ENCODE assay signal across 8 mouse cellular contexts in genomic region chr14:27508644-27509301, GRCm38 (mm10). TPM values are rescaled to one million over a fixed set of nuclear protein-coding genes. Genes with fewer than 3 reads are reported as not detected.
DNase-seq lines count a peak whose midpoint lies in the region; ATAC-seq and TF ChIP-seq lines count a peak whose summit lies in the region.

No protein-coding gene starts in this region.

- no peak for TF ChIP-seq POLR2A in spleen, adult 2 months (IDR thresholded peaks at IDR 0.05; ENCODE audit: low read depth, low read length)

- no peak for DNase-seq in cerebellum, adult 8-10 months
- DNase-seq in spleen, adult 2 months (ENCODE audit: low read depth in 1 of 2, low spot score in 2 of 2), result no peak
- DNase-seq in spleen, postnatal 36 days (ENCODE audit: low spot score in 2 of 2), result no peak
- DNase-seq in hindbrain, postnatal 0 days (ENCODE audit: low spot score), result peak; percentile 19
- no peak for DNase-seq in midbrain, postnatal 0 days (ENCODE audit: low spot score)
- no peak for DNase-seq in c-Kit-positive CD71-positive TER-119-positive erythroid progenitor cells, embryonic 14.5 days (ENCODE audit: low spot score)
- DNase-seq in adrenal gland, adult 2 months, result no peak

- peak overlapping the region; percentile 84 for H3K9ac ChIP-seq in hindbrain, postnatal 0 days (replicated peaks; ENCODE audit: low read length)
- peak overlapping the region; percentile 78 for H3K9ac ChIP-seq in midbrain, postnatal 0 days (replicated peaks; ENCODE audit: low read length, poor library complexity, severe bottlenecking)

- TF ChIP-seq CTCF in spleen, adult 2 months (IDR thresholded peaks at IDR 0.05; ENCODE audit: extremely low read depth, insufficient read depth, insufficient read length, insufficient replicate concordance), result no peak
- no peak for TF ChIP-seq CTCF in hindbrain, postnatal 0 days (IDR thresholded peaks at IDR 0.05; ENCODE audit: low read depth)
- TF ChIP-seq CTCF in midbrain, postnatal 0 days (IDR thresholded peaks at IDR 0.05), result no peak

- H3K9me3 ChIP-seq in hindbrain, postnatal 0 days (ENCODE audit: low read length), result no peaks in the 10 kb centered on the region
- no peaks in the 10 kb centered on the region for H3K9me3 ChIP-seq in midbrain, postnatal 0 days (ENCODE audit: low read length)

- H3K4me3 ChIP-seq in spleen, adult 2 months (ENCODE audit: extremely low read depth, insufficient read depth, insufficient read length), result peak overlapping the region; percentile 87
- peak overlapping the region; percentile 92 for H3K4me3 ChIP-seq in hindbrain, postnatal 0 days (ENCODE audit: low read length)
- peak overlapping the region; percentile 89 for H3K4me3 ChIP-seq in midbrain, postnatal 0 days (ENCODE audit: low read depth, low read length)

- H3K4me1 ChIP-seq in spleen, adult 2 months (ENCODE audit: control insufficient read depth, insufficient read depth, insufficient read length), result peaks cover 2% of the 10 kb centered on the region; the same call in 1 of the 2 replicates
- no peaks in the 10 kb centered on the region for H3K4me1 ChIP-seq in hindbrain, postnatal 0 days (ENCODE audit: insufficient read depth, low read length)
- no peaks in the 10 kb centered on the region for H3K4me1 ChIP-seq in midbrain, postnatal 0 days (ENCODE audit: insufficient read depth, low read length)

- 42% methylated on average over 15 of the region's 15 CpGs for WGBS in spleen, adult 2 months
- WGBS in hindbrain, postnatal 0 days, result 34% methylated on average over 15 of the region's 15 CpGs
- WGBS in midbrain, postnatal 0 days, result 31% methylated on average over 15 of the region's 15 CpGs

- H3K4me2 ChIP-seq in hindbrain, postnatal 0 days (ENCODE audit: low read depth, low read length), result peak overlapping the region; percentile 84
- peak overlapping the region; percentile 71 for H3K4me2 ChIP-seq in midbrain, postnatal 0 days (ENCODE audit: low read depth, low read length, poor library complexity, severe bottlenecking)

- H3K27me3 ChIP-seq in spleen, adult 2 months (ENCODE audit: control insufficient read depth, insufficient read depth, low read length), result no peaks in the 10 kb centered on the region
- no peaks in the 10 kb centered on the region for H3K27me3 ChIP-seq in hindbrain, postnatal 0 days (ENCODE audit: insufficient read depth, low read length)
- no peaks in the 10 kb centered on the region for H3K27me3 ChIP-seq in midbrain, postnatal 0 days (ENCODE audit: insufficient read depth, low read length)

- no peak overlapping the region for H3K27ac ChIP-seq in spleen, adult 2 months (ENCODE audit: insufficient read depth, low read length)
- H3K27ac ChIP-seq in hindbrain, postnatal 0 days, result peak overlapping the region; percentile 76
- peak overlapping the region; percentile 58 for H3K27ac ChIP-seq in midbrain, postnatal 0 days (ENCODE audit: low read depth, low read length)

- H3K36me3 ChIP-seq in spleen, adult 2 months (ENCODE audit: control insufficient read depth, insufficient read depth, low read length), result no peaks in the 10 kb centered on the region
- H3K36me3 ChIP-seq in hindbrain, postnatal 0 days (ENCODE audit: insufficient read depth, low read length), result no peaks in the 10 kb centered on the region
- no peaks in the 10 kb centered on the region for H3K36me3 ChIP-seq in midbrain, postnatal 0 days (ENCODE audit: insufficient read depth, low read length)

- ATAC-seq in cerebellum, adult (ENCODE audit: insufficient number of reproducible peaks, low FRiP score, low TSS enrichment), result peak; percentile 62; the same call in 1 of the 2 replicates
- ATAC-seq in hindbrain, postnatal 0 days, result peak; percentile 78
- ATAC-seq in midbrain, postnatal 0 days (ENCODE audit: low FRiP score), result peak; percentile 50; the same call in 1 of the 2 replicates

RNA-seq across cellular contexts. Expression of gene Ccdc66, which starts 0.5 kb away (rescaled TPM):
- polyA plus RNA-seq in spleen, adult 2 months (2012; rRNA removed), result 1.0 and 1.4 TPM in 2 replicates
- total RNA-seq in hindbrain, postnatal 0 days (2014; rRNA removed), result 2.6 and 3.1 TPM in 2 replicates
- polyA plus RNA-seq in hindbrain, postnatal 0 days (2015; fragmentation: Nextera tagmentation; extraction: Ambion mirVana), result 5.6 and 9.2 TPM in 2 replicates
- total RNA-seq in midbrain, postnatal 0 days (2014; rRNA removed), result 3.6 and 6.3 TPM in 2 replicates
- polyA plus RNA-seq in midbrain, postnatal 0 days (2015; fragmentation: Nextera tagmentation; extraction: Ambion mirVana), result 6.1 TPM in 2 replicates
- total RNA-seq in adrenal gland, adult 2 months (2021), result 1 to 10 TPM; 8.3 to 9.7 TPM
- polyA plus RNA-seq in adrenal gland, adult 2 months (2012; rRNA removed), result 0.24 and 0.36 TPM in 2 replicates
